Mouse (Mus musculus) stomach, embryonic 15.5 days (tissue): ENCODE measurements at regions not wholly inside any gene's neighbourhood (a gene's known extent, or its start where the extent isn't known, plus 50 kb on each side); places are given as distances from the start of the nearest gene placed in this dataset.

ENCODE experiments used
- ATAC-seq: fragments of 200-750 bp; cut with Nextera tagmentation; 2 replicates; pipeline ENCODE4 v1.8.0; 2017; ENCODE audit warnings: low read depth, moderate number of reproducible peaks, moderate TSS enrichment; ENCODE audit not compliant: insufficient read depth, low FRiP score
- H3K27ac ChIP-seq: fragments of 300-500 bp; sonication (generic); 2 replicates; pipeline ENCODE4 v1.5.1; 2015; ENCODE audit warnings: mild to moderate bottlenecking, inconsistent platforms
- H3K27me3 ChIP-seq: fragments of 300-500 bp; sonication (generic); replicated peaks from 2 replicates; pipeline ENCODE4 v1.6.1; 2015; ENCODE audit warnings: inconsistent platforms
- H3K36me3 ChIP-seq: fragments of 300-500 bp; sonication (generic); 2 replicates; pipeline ENCODE4 v1.6.1; 2015; ENCODE audit warnings: inconsistent platforms
- H3K4me1 ChIP-seq: fragments of 300-500 bp; sonication (generic); 2 replicates; pipeline ENCODE4 v1.6.1; 2015; ENCODE audit warnings: inconsistent platforms
- H3K4me2 ChIP-seq: fragments of 300-500 bp; sonication (generic); 2 replicates; pipeline ENCODE4 v1.6.1; 2015; ENCODE audit warnings: mild to moderate bottlenecking, inconsistent platforms
- H3K4me3 ChIP-seq: fragments of 300-500 bp; sonication (generic); replicated peaks from 2 replicates; pipeline ENCODE4 v1.5.1; 2015; ENCODE audit warnings: inconsistent platforms
- H3K9ac ChIP-seq: fragments of 300-500 bp; sonication (generic); 2 replicates; pipeline ENCODE4 v1.6.1; 2015; ENCODE audit warnings: inconsistent platforms
- H3K9me3 ChIP-seq: fragments of 300-500 bp; sonication (generic); 2 replicates; pipeline ENCODE4 v1.6.1; 2016; ENCODE audit warnings: inconsistent platforms
- WGBS: fragments of 180-500 bp; shearing (Covaris S2); methylation state at CpG from one replicate; pipeline ENCODE4 v1.1.7; 2015; 5-methylcytosine and 5-hydroxymethylcytosine counted together

- Histone ChIP-seq H3K4me2 (no peak overlapping the region), H3K27ac (no peak overlapping the region), H3K36me3 (no peaks in the 10 kb centered on the region), H3K9ac (no peak overlapping the region), H3K9me3 (no peaks in the 10 kb centered on the region), H3K4me3 (no peak overlapping the region), H3K27me3 (no peaks in the 10 kb centered on the region), H3K4me1 (no peaks in the 10 kb centered on the region)
- ATAC-seq: no peak
- WGBS: 37% methylated on average over 2 of the region's 2 CpGs
These were observed 82.7 kb downstream of the Lyplal1 start for GRCm38 (mm10) chr1:186034443-186034842.
